Mouse (Mus musculus): ENCODE data around the gene Hes2. TPM values are rescaled to one million over a fixed set of nuclear protein-coding genes. Genes with fewer than 3 reads are reported as not detected.
A peak's percentile ranks its signal among the peaks of the same experiment; 100 is the strongest.

Gene Hes2
- polyA plus RNA-seq, 1 experiment from 2014 or later: 0.68 TPM

DNA sequence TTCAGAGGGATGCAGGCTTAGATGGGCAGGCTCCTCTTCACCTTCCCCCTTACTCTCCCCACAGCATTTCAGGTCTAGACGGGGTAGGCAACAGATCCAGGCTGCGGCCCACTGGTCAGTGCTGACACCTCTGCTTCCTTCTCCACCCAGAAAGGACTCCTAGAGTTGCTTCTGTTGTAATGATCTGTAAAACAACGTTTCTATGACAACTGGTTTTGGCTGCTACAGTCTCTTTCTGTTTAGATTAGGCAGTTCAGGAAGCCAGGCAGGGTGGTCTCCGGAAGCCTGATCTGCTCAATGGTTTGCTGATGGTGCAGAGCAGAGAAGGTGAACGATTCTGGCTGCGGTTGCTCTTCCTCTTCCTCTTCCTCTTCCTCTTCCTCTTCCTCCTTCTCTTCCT, 42.8 kb downstream of the Hes2 start:
- peaks cover 26% of the 10 kb centered on the region for H3K4me1 ChIP-seq (ENCODE audit: control insufficient read depth, insufficient read depth, low read length)
- H3K27ac ChIP-seq (ENCODE audit: low read length): no peak overlapping the region
- no peaks in the 10 kb centered on the region for H3K9me3 ChIP-seq (ENCODE audit: control insufficient read depth, low read length)
- H3K4me2 ChIP-seq (ENCODE audit: low read depth, low read length): no peak overlapping the region
- H3K27me3 ChIP-seq (replicated peaks; ENCODE audit: control insufficient read depth, insufficient read depth, low read length): no peaks in the 10 kb centered on the region
- ATAC-seq: peak; percentile 60; the same call in 1 of the 2 replicates
- no peak overlapping the region for H3K4me3 ChIP-seq (ENCODE audit: low read length)
- no peaks in the 10 kb centered on the region for H3K36me3 ChIP-seq (ENCODE audit: control insufficient read depth, insufficient read depth, low read length)
- 46% methylated on average over 6 of the region's 6 CpGs for WGBS
- no peak overlapping the region for H3K9ac ChIP-seq (ENCODE audit: low read depth, low read length)

DNA sequence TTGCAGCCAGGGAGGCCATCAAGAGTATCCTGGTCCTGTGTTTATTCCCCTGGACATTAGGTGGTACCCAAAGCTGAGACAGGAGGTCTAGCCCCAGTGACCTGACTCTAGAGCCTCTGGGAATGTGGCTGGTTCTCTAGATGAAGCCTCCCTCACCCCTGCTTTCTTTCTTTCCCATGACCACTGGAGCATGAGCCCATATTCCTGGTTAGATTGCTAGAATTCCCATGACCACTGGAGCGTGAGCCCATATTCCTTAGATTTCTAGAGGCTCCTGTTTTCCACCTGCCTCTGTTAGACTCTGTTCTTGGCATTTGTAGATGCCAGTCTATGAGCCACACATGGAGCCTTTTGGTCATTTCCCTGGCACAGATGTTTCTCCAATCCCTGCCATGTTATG, 43.8 kb downstream of the Hes2 start:
- no peaks in the 10 kb centered on the region for H3K9me3 ChIP-seq (ENCODE audit: control insufficient read depth, low read length)
- H3K4me2 ChIP-seq (ENCODE audit: low read depth, low read length): no peak overlapping the region
- no peak for ATAC-seq
- no peaks in the 10 kb centered on the region for H3K27me3 ChIP-seq (replicated peaks; ENCODE audit: control insufficient read depth, insufficient read depth, low read length)
- H3K36me3 ChIP-seq (ENCODE audit: control insufficient read depth, insufficient read depth, low read length): no peaks in the 10 kb centered on the region
- no peak overlapping the region for H3K4me3 ChIP-seq (ENCODE audit: low read length)
- H3K4me1 ChIP-seq (ENCODE audit: control insufficient read depth, insufficient read depth, low read length): peaks cover 26% of the 10 kb centered on the region
- WGBS: 92% methylated on average over 1 of the region's 1 CpGs
- H3K9ac ChIP-seq (ENCODE audit: low read depth, low read length): no peak overlapping the region
- no peak overlapping the region for H3K27ac ChIP-seq (ENCODE audit: low read length)

DNA sequence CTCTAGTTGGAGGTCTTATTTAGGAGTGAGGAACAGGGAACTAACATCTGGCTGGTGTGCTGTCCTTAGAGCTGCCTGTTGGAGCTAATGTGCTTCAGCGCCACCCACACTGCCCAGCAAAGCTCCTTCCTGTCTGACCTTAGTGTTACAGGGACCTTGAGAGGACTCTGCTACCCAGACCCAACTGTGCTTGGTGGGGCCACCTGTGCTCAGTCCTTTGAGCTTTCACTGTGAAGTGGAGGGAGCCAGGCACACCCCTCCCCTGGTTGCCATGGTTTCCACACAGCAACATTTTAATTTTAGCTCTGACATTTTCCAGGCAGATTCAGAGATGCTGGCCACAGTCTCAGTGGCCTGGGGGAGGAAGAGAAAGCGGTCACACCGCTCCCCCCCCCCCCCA, 44.2 kb downstream of the Hes2 start:
- H3K9me3 ChIP-seq (ENCODE audit: control insufficient read depth, low read length): no peaks in the 10 kb centered on the region
- 47% methylated on average over 3 of the region's 3 CpGs for WGBS
- ATAC-seq: no peak

DNA sequence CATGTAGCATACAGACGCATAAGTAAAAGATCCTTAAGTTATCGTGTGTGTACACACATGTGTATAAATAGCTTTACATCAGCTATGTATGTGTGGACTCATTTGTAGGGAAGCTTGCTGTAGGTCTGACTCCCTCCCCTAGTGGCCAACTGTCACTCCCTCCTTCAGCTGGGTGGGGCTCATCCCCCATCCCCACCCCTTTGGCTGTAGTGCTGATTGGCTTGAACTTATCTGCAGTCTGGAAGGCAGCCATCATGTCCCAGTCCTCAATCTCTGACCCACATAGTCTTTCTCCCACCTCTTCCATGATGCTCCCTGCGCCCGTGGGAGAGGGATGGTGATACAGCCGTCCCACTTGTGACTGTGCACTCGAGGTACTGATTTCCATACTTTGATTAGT, 46.0 kb downstream of the Hes2 start:
- 86% methylated on average over 6 of the region's 6 CpGs for WGBS
- no peaks in the 10 kb centered on the region for H3K9me3 ChIP-seq (ENCODE audit: control insufficient read depth, low read length)
- no peak overlapping the region for H3K9ac ChIP-seq (ENCODE audit: low read depth, low read length)
- no peak overlapping the region for H3K27ac ChIP-seq (ENCODE audit: low read length)
- H3K4me3 ChIP-seq (ENCODE audit: low read length): no peak overlapping the region
- H3K4me1 ChIP-seq (ENCODE audit: control insufficient read depth, insufficient read depth, low read length): peaks cover 25% of the 10 kb centered on the region
- no peaks in the 10 kb centered on the region for H3K27me3 ChIP-seq (replicated peaks; ENCODE audit: control insufficient read depth, insufficient read depth, low read length)
- ATAC-seq: no peak
- H3K36me3 ChIP-seq (ENCODE audit: control insufficient read depth, insufficient read depth, low read length): no peaks in the 10 kb centered on the region
- H3K4me2 ChIP-seq (ENCODE audit: low read depth, low read length): no peak overlapping the region

More for the DNA sequence above, 44.2 kb downstream of the Hes2 start:
- Histone ChIP-seq H3K27ac (ENCODE audit: low read length) (no peak overlapping the region), H3K4me3 (ENCODE audit: low read length) (no peak overlapping the region), H3K36me3 (ENCODE audit: control insufficient read depth, insufficient read depth, low read length) (no peaks in the 10 kb centered on the region), H3K9ac (ENCODE audit: low read depth, low read length) (no peak overlapping the region), H3K27me3 (replicated peaks; ENCODE audit: control insufficient read depth, insufficient read depth, low read length) (no peaks in the 10 kb centered on the region), H3K4me1 (ENCODE audit: control insufficient read depth, insufficient read depth, low read length) (peaks cover 26% of the 10 kb centered on the region), H3K4me2 (ENCODE audit: low read depth, low read length) (no peak overlapping the region)

DNA sequence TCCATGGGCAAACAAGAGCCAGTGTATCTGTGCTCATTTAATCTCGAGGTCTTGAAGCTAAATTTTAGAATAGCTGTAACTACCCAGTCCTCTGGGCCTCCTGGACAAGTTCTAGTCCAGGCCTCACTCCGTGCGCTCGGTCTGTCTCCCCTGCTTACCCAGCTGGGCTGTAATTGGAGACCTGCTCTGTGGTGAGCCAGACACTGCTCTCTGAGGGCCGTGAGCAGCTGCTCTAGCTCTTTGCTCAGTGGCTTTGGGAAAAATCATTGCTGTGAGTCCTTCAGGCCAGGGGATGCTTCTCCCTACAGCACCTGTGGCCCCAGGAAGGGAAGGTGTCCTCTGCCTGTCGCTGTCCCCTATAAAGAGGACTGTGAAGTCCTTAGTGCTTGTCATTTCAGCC, 47.5 kb downstream of the Hes2 start:
- H3K9ac ChIP-seq (ENCODE audit: low read depth, low read length): no peak overlapping the region
- peaks cover 14% of the 10 kb centered on the region; the same call in 1 of the 2 replicates for H3K4me1 ChIP-seq (ENCODE audit: control insufficient read depth, insufficient read depth, low read length)
- H3K9me3 ChIP-seq (ENCODE audit: control insufficient read depth, low read length): no peaks in the 10 kb centered on the region
- 59% methylated on average over 6 of the region's 6 CpGs for WGBS
- no peaks in the 10 kb centered on the region for H3K36me3 ChIP-seq (ENCODE audit: control insufficient read depth, insufficient read depth, low read length)
- no peaks in the 10 kb centered on the region for H3K27me3 ChIP-seq (replicated peaks; ENCODE audit: control insufficient read depth, insufficient read depth, low read length)
- H3K4me3 ChIP-seq (ENCODE audit: low read length): no peak overlapping the region
- ATAC-seq: no peak
- no peak overlapping the region for H3K4me2 ChIP-seq (ENCODE audit: low read depth, low read length)
- no peak overlapping the region for H3K27ac ChIP-seq (ENCODE audit: low read length)

DNA sequence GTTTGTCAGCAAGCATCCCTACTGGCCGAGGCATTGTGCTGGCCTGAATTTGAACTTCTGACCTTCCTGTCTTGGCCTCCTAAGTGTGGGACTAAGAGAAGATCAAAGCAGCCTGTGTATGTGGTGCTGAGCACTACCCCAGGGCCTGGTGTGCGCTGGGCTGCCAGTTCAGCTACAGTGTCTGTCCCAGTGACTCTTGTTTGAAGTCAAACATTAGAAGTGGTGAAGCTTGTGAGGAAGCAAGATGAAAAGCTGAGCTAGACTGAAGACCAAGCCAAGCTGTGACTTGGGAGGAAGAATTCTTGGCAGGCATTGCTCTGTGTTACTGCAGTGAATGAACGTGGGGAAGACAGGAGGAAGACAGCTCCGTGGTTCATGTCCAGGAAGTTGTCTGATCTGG, 51.0 kb downstream of the Hes2 start:
- 37% methylated on average over 4 of the region's 4 CpGs for WGBS
- peaks cover 15% of the 10 kb centered on the region for H3K4me1 ChIP-seq (ENCODE audit: control insufficient read depth, insufficient read depth, low read length)
- H3K9me3 ChIP-seq (ENCODE audit: control insufficient read depth, low read length): no peaks in the 10 kb centered on the region
- ATAC-seq: no peak
- H3K27me3 ChIP-seq (replicated peaks; ENCODE audit: control insufficient read depth, insufficient read depth, low read length): no peaks in the 10 kb centered on the region
- H3K36me3 ChIP-seq (ENCODE audit: control insufficient read depth, insufficient read depth, low read length): no peaks in the 10 kb centered on the region
- H3K9ac ChIP-seq (ENCODE audit: low read depth, low read length): no peak overlapping the region
- H3K27ac ChIP-seq (ENCODE audit: low read length): no peak overlapping the region
- no peak overlapping the region for H3K4me3 ChIP-seq (ENCODE audit: low read length)
- no peak overlapping the region for H3K4me2 ChIP-seq (ENCODE audit: low read depth, low read length)

Other genes with a start within 250 kb of the Hes2 start
- gene Dnajc11, start 225.2 kb upstream of the Hes2 start, polyA plus RNA-seq (2015; fragmentation: Nextera tagmentation; extraction: Ambion mirVana): 71.0 and 73.6 TPM in 2 replicates
- gene Thap3, start 169.9 kb upstream of the Hes2 start, polyA plus RNA-seq (2015; fragmentation: Nextera tagmentation; extraction: Ambion mirVana): 27.0 and 29.0 TPM in 2 replicates
- gene Phf13, start 162.6 kb upstream of the Hes2 start, polyA plus RNA-seq (2015; fragmentation: Nextera tagmentation; extraction: Ambion mirVana): 15.5 and 16.7 TPM in 2 replicates
- gene Klhl21, start 150.1 kb upstream of the Hes2 start, polyA plus RNA-seq (2015; fragmentation: Nextera tagmentation; extraction: Ambion mirVana): 7.4 and 8.3 TPM in 2 replicates
- gene Zbtb48, start 131.2 kb upstream of the Hes2 start, polyA plus RNA-seq (2015; fragmentation: Nextera tagmentation; extraction: Ambion mirVana): 13.5 and 16.6 TPM in 2 replicates
- 0.20 and 0.21 TPM in 2 replicates for gene Tas1r1, start 120.3 kb upstream of the Hes2 start, polyA plus RNA-seq (2015; fragmentation: Nextera tagmentation; extraction: Ambion mirVana)
- gene Nol9, start 119.5 kb upstream of the Hes2 start, polyA plus RNA-seq (2015; fragmentation: Nextera tagmentation; extraction: Ambion mirVana): 22.4 and 22.7 TPM in 2 replicates
- 14.2 and 17.0 TPM in 2 replicates for gene Plekhg5, start 86.4 kb upstream of the Hes2 start, polyA plus RNA-seq (2015; fragmentation: Nextera tagmentation; extraction: Ambion mirVana)
- gene Tnfrsf25, start 42.9 kb upstream of the Hes2 start, polyA plus RNA-seq (2015; fragmentation: Nextera tagmentation; extraction: Ambion mirVana): 1.8 and 2.4 TPM in 2 replicates
- gene Espn, start 6.5 kb upstream of the Hes2 start, polyA plus RNA-seq (2015; fragmentation: Nextera tagmentation; extraction: Ambion mirVana): 31.6 and 39.5 TPM in 2 replicates
- 49.4 and 52.5 TPM in 2 replicates for gene Acot7, start 19.3 kb downstream of the Hes2 start, polyA plus RNA-seq (2015; fragmentation: Nextera tagmentation; extraction: Ambion mirVana)
- 3.4 and 4.7 TPM in 2 replicates for gene Gpr153, start 115.4 kb downstream of the Hes2 start, polyA plus RNA-seq (2015; fragmentation: Nextera tagmentation; extraction: Ambion mirVana)
- not detected in 2 replicates for gene Hes3, start 132.8 kb downstream of the Hes2 start, polyA plus RNA-seq (2015; fragmentation: Nextera tagmentation; extraction: Ambion mirVana)
- 13.7 and 15.4 TPM in 2 replicates for gene Icmt, start 138.4 kb downstream of the Hes2 start, polyA plus RNA-seq (2015; fragmentation: Nextera tagmentation; extraction: Ambion mirVana)
- 1.5 and 1.8 TPM in 2 replicates for gene Rnf207, start 160.1 kb downstream of the Hes2 start, polyA plus RNA-seq (2015; fragmentation: Nextera tagmentation; extraction: Ambion mirVana)
- 281 and 323 TPM in 2 replicates for gene Rpl22, start 166.9 kb downstream of the Hes2 start, polyA plus RNA-seq (2015; fragmentation: Nextera tagmentation; extraction: Ambion mirVana)
- gene Chd5, start 179.8 kb downstream of the Hes2 start, polyA plus RNA-seq (2015; fragmentation: Nextera tagmentation; extraction: Ambion mirVana): 1.5 and 1.9 TPM in 2 replicates

Data from intestine, embryonic 16.5 days (tissue).